Mouse (Mus musculus) kidney, postnatal 36 days (tissue): ENCODE measurements at regions not wholly inside any gene's neighbourhood (a gene's known extent, or its start where the extent isn't known, plus 50 kb on each side); places are given as distances from the start of the nearest gene placed in this dataset.

ENCODE experiments used
- DNase-seq, 2 experiments: peaks; one replicate each; pipeline ENCODE4 v3.0.0; 2021 to 2022; ENCODE audit warnings: mixed read lengths in 2 of 2

- no peak for DNase-seq
Observed at GRCm38 (mm10) chr12:70719255-70719654, 106.1 kb upstream of the Frmd6 start.

GRCm38 (mm10) chr12:70720178-70720894 is 105.0 kb upstream of the Frmd6 start:
- DNase-seq = peak; percentile 7 to 19

GRCm38 (mm10) chr12:70725326-70725725 is 100.0 kb upstream of the Frmd6 start:
- no peak for DNase-seq

- DNase-seq = no peak
Observed at GRCm38 (mm10) chr12:70727496-70728259, 97.6 kb upstream of the Frmd6 start.

GRCm38 (mm10) chr12:70728407-70728806 is 96.9 kb upstream of the Frmd6 start:
- no peak for DNase-seq

- no peak for DNase-seq
Observed at GRCm38 (mm10) chr12:70729961-70730360, 95.4 kb upstream of the Frmd6 start.

- no peak for DNase-seq
Observed at GRCm38 (mm10) chr12:70731498-70731897, 93.8 kb upstream of the Frmd6 start.

- DNase-seq = no peak
Observed at GRCm38 (mm10) chr12:70732591-70732990, 92.7 kb upstream of the Frmd6 start.

GRCm38 (mm10) chr12:70738554-70738953 is 86.8 kb upstream of the Frmd6 start:
- no peak for DNase-seq

- no peak for DNase-seq
Observed at GRCm38 (mm10) chr12:70739316-70739715, 86.0 kb upstream of the Frmd6 start.

GRCm38 (mm10) chr12:70739766-70740165 is 85.5 kb upstream of the Frmd6 start:
- DNase-seq = no peak

- DNase-seq = no peak
Observed at GRCm38 (mm10) chr12:70742836-70743235, 82.5 kb upstream of the Frmd6 start.

GRCm38 (mm10) chr12:70745681-70746080 is 79.6 kb upstream of the Frmd6 start:
- no peak for DNase-seq

- no peak for DNase-seq
Observed at GRCm38 (mm10) chr12:70749651-70750050, 75.7 kb upstream of the Frmd6 start.

- no peak for DNase-seq
Observed at GRCm38 (mm10) chr12:70750651-70751578, 74.4 kb upstream of the Frmd6 start.

- DNase-seq = peak in 1 of 2 experiments; percentile 11
Observed at GRCm38 (mm10) chr12:70752266-70752910, 72.9 kb upstream of the Frmd6 start.

- no peak for DNase-seq
Observed at GRCm38 (mm10) chr12:70752911-70753290, 72.4 kb upstream of the Frmd6 start.

GRCm38 (mm10) chr12:70753458-70753857 is 71.9 kb upstream of the Frmd6 start:
- DNase-seq = no peak

- DNase-seq = no peak
Observed at GRCm38 (mm10) chr12:70758080-70758479, 67.2 kb upstream of the Frmd6 start.

- DNase-seq = no peak
Observed at GRCm38 (mm10) chr12:70763542-70763941, 61.8 kb upstream of the Frmd6 start.

- no peak for DNase-seq
Observed at GRCm38 (mm10) chr12:70766319-70766718, 59.0 kb upstream of the Frmd6 start.

- DNase-seq = no peak
Observed at GRCm38 (mm10) chr12:70767959-70768358, 57.4 kb upstream of the Frmd6 start.

GRCm38 (mm10) chr12:70768745-70769144 is 56.6 kb upstream of the Frmd6 start:
- DNase-seq = no peak
